Mouse (Mus musculus) CH12.LX (cell line): ENCODE results near the gene Extl1.

Source experiments
- CHD2 ChIP-seq: IDR thresholded peaks from 2 replicates; pipeline ENCODE4 v1.6.1; 2011; ENCODE audit warnings: low read length, improper control_type of control experiment
- CTCF ChIP-seq, 2 experiments: IDR thresholded peaks in 1 of 2; conservative IDR thresholded peaks in 1 of 2; 2 replicates each; pipeline ENCODE4 v1.5.1; 2011 to 2012; ENCODE audit warnings: low read depth in 2 of 2, low read length in 2 of 2, improper control_type of control experiment in 1 of 2, inconsistent platforms in 1 of 2, mild to moderate bottlenecking in 1 of 2, moderate library complexity in 1 of 2
- EP300 ChIP-seq: IDR thresholded peaks from 2 replicates; pipeline ENCODE4 v1.6.1; 2011; ENCODE audit warnings: low read length, improper control_type of control experiment
- HCFC1 ChIP-seq: IDR thresholded peaks from 2 replicates; pipeline ENCODE4 v1.6.1; 2012; ENCODE audit warnings: low read depth, mild to moderate bottlenecking, inconsistent platforms, low read length, improper control_type of control experiment
- IRF4 ChIP-seq: IDR thresholded peaks from 2 replicates; pipeline ENCODE4 v1.6.1; 2014; ENCODE audit warnings: low read depth, mild to moderate bottlenecking, inconsistent platforms, low read length, improper control_type of control experiment
- MAZ ChIP-seq: IDR thresholded peaks from 2 replicates; pipeline ENCODE4 v1.6.1; 2012; ENCODE audit warnings: low read depth, mild to moderate bottlenecking, inconsistent platforms, low read length, improper control_type of control experiment, moderate library complexity
- MEF2A ChIP-seq: IDR thresholded peaks from 2 replicates; pipeline ENCODE4 v1.6.1; 2014; ENCODE audit warnings: low read depth, mild to moderate bottlenecking, inconsistent platforms, low read length, improper control_type of control experiment, borderline replicate concordance
- MYC ChIP-seq: IDR thresholded peaks from 2 replicates; pipeline ENCODE4 v1.6.1; 2011; ENCODE audit warnings: low read depth, mild to moderate bottlenecking, improper control_type of control experiment, low read length
- NELFE ChIP-seq: IDR thresholded peaks from 2 replicates; pipeline ENCODE4 v1.6.1; 2011; ENCODE audit warnings: low read depth, low read length, improper control_type of control experiment
- POLR2A ChIP-seq: IDR thresholded peaks from 2 replicates; pipeline ENCODE4 v1.6.1; 2011; ENCODE audit warnings: low read depth, mild to moderate bottlenecking, improper control_type of control experiment, low read length
- RAD21 ChIP-seq: IDR thresholded peaks from 2 replicates; pipeline ENCODE4 v1.6.1; 2011; ENCODE audit warnings: low read depth, mild to moderate bottlenecking, low read length, improper control_type of control experiment, moderate library complexity
- RCOR1 ChIP-seq: conservative IDR thresholded peaks from 2 replicates; pipeline ENCODE4 v1.6.1; 2012; ENCODE audit warnings: low read depth, mild to moderate bottlenecking, inconsistent platforms, low read length, improper control_type of control experiment
- TCF12 ChIP-seq: IDR thresholded peaks from 2 replicates; pipeline ENCODE4 v1.6.1; 2014; ENCODE audit warnings: low read depth, mild to moderate bottlenecking, inconsistent platforms, low read length, improper control_type of control experiment
- ZNF384 ChIP-seq: IDR thresholded peaks from 2 replicates; pipeline ENCODE4 v1.6.1; 2012; ENCODE audit warnings: low read depth, low read length, improper control_type of control experiment, inconsistent platforms

DNA sequence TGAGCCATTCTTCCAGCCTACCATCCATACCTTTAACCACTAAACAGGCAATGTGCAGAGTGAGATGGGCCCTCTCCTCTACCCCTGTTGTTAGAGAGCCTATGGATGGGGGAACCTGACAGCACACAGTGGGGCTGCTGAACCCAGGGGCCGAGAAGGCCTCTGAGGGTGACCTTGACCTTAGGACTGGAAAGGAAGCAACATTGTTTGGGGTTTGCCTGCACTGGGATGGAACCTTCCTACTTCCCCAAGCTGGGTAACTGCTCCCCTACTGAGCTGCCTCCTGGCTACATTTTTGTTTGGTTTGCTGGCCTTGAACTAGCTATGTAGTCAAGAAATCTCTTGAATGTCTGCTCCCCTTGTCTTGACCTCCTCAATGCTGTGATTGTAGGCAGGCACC lies 9.3 kb downstream of the Extl1 start:
- TF ChIP-seq CTCF (conservative IDR thresholded peaks at IDR 0.05 in 1 of 2, IDR thresholded peaks at IDR 0.05 in 1 of 2; ENCODE audit: low read depth in 2 of 2, low read length in 2 of 2) (no peak), POLR2A (no peak), IRF4 (no peak), TCF12 (no peak), MYC (no peak), EP300 (no peak), ZNF384 (no peak), RAD21 (no peak), CHD2 (no peak), NELFE (no peak), MEF2A (no peak), RCOR1 (no peak), HCFC1 (no peak), MAZ (no peak)
